Mouse (Mus musculus): ENCODE results near the gene Pds5b.
"Not testable (repeated sequence)": the region's sequence is repeated elsewhere in the genome, so short reads cannot be mapped to it uniquely, and the experiment has no call there.

The Pds5b gene

GRCm38 (mm10) chr5:150702714-150703113 lies 29.2 kb downstream of the Pds5b start:
- no peak for DNase-seq (ENCODE audit: low spot score in 2 of 2)

- not testable (repeated sequence) for DNase-seq (ENCODE audit: low spot score in 2 of 2)
Measured at GRCm38 (mm10) chr5:150706651-150707050, 33.1 kb downstream of the Pds5b start.

GRCm38 (mm10) chr5:150707181-150707580 lies 33.6 kb downstream of the Pds5b start:
- DNase-seq (ENCODE audit: low spot score in 2 of 2), result not testable (repeated sequence)

GRCm38 (mm10) chr5:150711503-150711902 lies 38.0 kb downstream of the Pds5b start:
- DNase-seq (ENCODE audit: low spot score in 2 of 2), result no peak

GRCm38 (mm10) chr5:150713431-150713830 lies 39.9 kb downstream of the Pds5b start:
- no peak for DNase-seq (ENCODE audit: low spot score in 2 of 2)

- DNase-seq (ENCODE audit: low spot score in 2 of 2), result no peak
Measured at GRCm38 (mm10) chr5:150717775-150718174, 44.2 kb downstream of the Pds5b start.

GRCm38 (mm10) chr5:150724641-150725040 lies 51.1 kb downstream of the Pds5b start:
- no peak for DNase-seq (ENCODE audit: low spot score in 2 of 2)

GRCm38 (mm10) chr5:150737028-150737427 lies 63.5 kb downstream of the Pds5b start:
- not testable (repeated sequence) for DNase-seq (ENCODE audit: low spot score in 2 of 2)

GRCm38 (mm10) chr5:150739311-150739710 lies 65.8 kb downstream of the Pds5b start:
- no peak for DNase-seq (ENCODE audit: low spot score in 2 of 2)

GRCm38 (mm10) chr5:150740597-150740996 lies 67.1 kb downstream of the Pds5b start:
- no peak for DNase-seq (ENCODE audit: low spot score in 2 of 2)

- no peak for DNase-seq (ENCODE audit: low spot score in 2 of 2)
Measured at GRCm38 (mm10) chr5:150756623-150757022, 83.1 kb downstream of the Pds5b start.

- no peak for DNase-seq (ENCODE audit: low spot score in 2 of 2)
Measured at GRCm38 (mm10) chr5:150772403-150772802, 98.9 kb downstream of the Pds5b start.

- DNase-seq (ENCODE audit: low spot score in 2 of 2), result no peak
Measured at GRCm38 (mm10) chr5:150773083-150773482, 99.5 kb downstream of the Pds5b start.

GRCm38 (mm10) chr5:150788261-150788660 lies 114.7 kb downstream of the Pds5b start:
- DNase-seq (ENCODE audit: low spot score in 2 of 2), result no peak

- DNase-seq (ENCODE audit: low spot score in 2 of 2), result no peak
Measured at GRCm38 (mm10) chr5:150789039-150789438, 115.5 kb downstream of the Pds5b start.

GRCm38 (mm10) chr5:150794181-150794580 lies 120.6 kb downstream of the Pds5b start:
- DNase-seq (ENCODE audit: low spot score in 2 of 2), result no peak

- DNase-seq (ENCODE audit: low spot score in 2 of 2), result no peak
Measured at GRCm38 (mm10) chr5:150800056-150800455, 126.5 kb downstream of the Pds5b start.

- no peak for DNase-seq (ENCODE audit: low spot score in 2 of 2)
Measured at GRCm38 (mm10) chr5:150814111-150814990, 140.8 kb downstream of the Pds5b start.

- DNase-seq (ENCODE audit: low spot score in 2 of 2), result no peak
Measured at GRCm38 (mm10) chr5:150815400-150815799, 141.9 kb downstream of the Pds5b start.

GRCm38 (mm10) chr5:150816775-150817174 lies 143.2 kb downstream of the Pds5b start:
- DNase-seq (ENCODE audit: low spot score in 2 of 2), result no peak

GRCm38 (mm10) chr5:150818041-150818440 lies 144.5 kb downstream of the Pds5b start:
- no peak for DNase-seq (ENCODE audit: low spot score in 2 of 2)

- no peak for DNase-seq (ENCODE audit: low spot score in 2 of 2)
Measured at GRCm38 (mm10) chr5:150818886-150819285, 145.3 kb downstream of the Pds5b start.

GRCm38 (mm10) chr5:150819520-150819919 lies 146.0 kb downstream of the Pds5b start:
- DNase-seq (ENCODE audit: low spot score in 2 of 2), result no peak

- no peak for DNase-seq (ENCODE audit: low spot score in 2 of 2)
Measured at GRCm38 (mm10) chr5:150821152-150821551, 147.6 kb downstream of the Pds5b start.
